Mouse (Mus musculus): ENCODE measurements around the gene M1ap. TPM values are rescaled to one million over a fixed set of nuclear protein-coding genes. Genes with fewer than 3 reads are reported as not detected.
A peak's percentile ranks its signal among the peaks of the same experiment; 100 is the strongest.

M1ap gene
- polyA plus RNA-seq, 1 experiment from 2014 or later: 0.08 TPM

GRCm38 (mm10) chr6:83006114-83006513, 59.4 kb downstream of the M1ap start:
- no peak for TF ChIP-seq EP300 (optimal IDR thresholded peaks at IDR 0.05)
- no peak for TF ChIP-seq CTCF (IDR thresholded peaks at IDR 0.05; ENCODE audit: low read depth)
- Histone ChIP-seq H3K27me3 (ENCODE audit: control insufficient read depth, insufficient read depth, low read length) (no peaks in the 10 kb centered on the region), H3K9ac (ENCODE audit: low read length) (no peak overlapping the region), H3K4me2 (replicated peaks; ENCODE audit: low read depth) (no peak overlapping the region), H3K36me3 (ENCODE audit: control insufficient read depth, insufficient read depth, low read length) (no peaks in the 10 kb centered on the region), H3K27ac (replicated peaks) (no peak overlapping the region), H3K9me3 (ENCODE audit: control insufficient read depth, low read length) (no peaks in the 10 kb centered on the region), H3K4me3 (ENCODE audit: low read depth, low read length) (no peak overlapping the region), H3K4me1 (replicated peaks; ENCODE audit: control insufficient read depth, insufficient read depth) (no peaks in the 10 kb centered on the region)
- 71% methylated on average over 6 of the region's 6 CpGs for WGBS
- no peak for ATAC-seq (ENCODE audit: low FRiP score, low TSS enrichment)
- DNase-seq (ENCODE audit: low spot score): no peak

- no peak for ATAC-seq (ENCODE audit: low FRiP score, low TSS enrichment)
- 35% methylated on average over 3 of the region's 3 CpGs for WGBS
These were observed 62.0 kb downstream of the M1ap start for GRCm38 (mm10) chr6:83008659-83009058.

GRCm38 (mm10) chr6:83010010-83010409, 63.3 kb downstream of the M1ap start:
- no peak for DNase-seq (ENCODE audit: low spot score)

More at GRCm38 (mm10) chr6:83008659-83009058, 62.0 kb downstream of the M1ap start:
- H3K36me3 ChIP-seq (ENCODE audit: control insufficient read depth, insufficient read depth, low read length): no peaks in the 10 kb centered on the region
- H3K9ac ChIP-seq (ENCODE audit: low read length): no peak overlapping the region
- no peak for DNase-seq (ENCODE audit: low spot score)
- H3K4me1 ChIP-seq (replicated peaks; ENCODE audit: control insufficient read depth, insufficient read depth): no peaks in the 10 kb centered on the region
- no peaks in the 10 kb centered on the region for H3K9me3 ChIP-seq (ENCODE audit: control insufficient read depth, low read length)
- H3K4me2 ChIP-seq (replicated peaks; ENCODE audit: low read depth): no peak overlapping the region
- TF ChIP-seq EP300 (optimal IDR thresholded peaks at IDR 0.05): no peak
- no peak overlapping the region for H3K4me3 ChIP-seq (ENCODE audit: low read depth, low read length)
- H3K27ac ChIP-seq (replicated peaks): no peak overlapping the region
- no peaks in the 10 kb centered on the region for H3K27me3 ChIP-seq (ENCODE audit: control insufficient read depth, insufficient read depth, low read length)

GRCm38 (mm10) chr6:83011255-83011654, 64.6 kb downstream of the M1ap start:
- Histone ChIP-seq H3K27me3 (ENCODE audit: control insufficient read depth, insufficient read depth, low read length) (no peaks in the 10 kb centered on the region), H3K36me3 (ENCODE audit: control insufficient read depth, insufficient read depth, low read length) (no peaks in the 10 kb centered on the region), H3K9ac (ENCODE audit: low read length) (no peak overlapping the region), H3K4me3 (ENCODE audit: low read depth, low read length) (no peak overlapping the region), H3K4me1 (replicated peaks; ENCODE audit: control insufficient read depth, insufficient read depth) (no peaks in the 10 kb centered on the region), H3K4me2 (replicated peaks; ENCODE audit: low read depth) (no peak overlapping the region), H3K9me3 (ENCODE audit: control insufficient read depth, low read length) (no peaks in the 10 kb centered on the region), H3K27ac (replicated peaks) (no peak overlapping the region)
- ATAC-seq (ENCODE audit: low FRiP score, low TSS enrichment): no peak
- DNase-seq (ENCODE audit: low spot score): no peak
- TF ChIP-seq EP300 (optimal IDR thresholded peaks at IDR 0.05): no peak
- no peak for TF ChIP-seq CTCF (IDR thresholded peaks at IDR 0.05; ENCODE audit: low read depth)
- 64% methylated on average over 7 of the region's 7 CpGs for WGBS

More at GRCm38 (mm10) chr6:83010010-83010409, 63.3 kb downstream of the M1ap start:
- Histone ChIP-seq H3K27me3 (ENCODE audit: control insufficient read depth, insufficient read depth, low read length) (no peaks in the 10 kb centered on the region), H3K4me2 (replicated peaks; ENCODE audit: low read depth) (no peak overlapping the region), H3K4me1 (replicated peaks; ENCODE audit: control insufficient read depth, insufficient read depth) (no peaks in the 10 kb centered on the region), H3K9me3 (ENCODE audit: control insufficient read depth, low read length) (no peaks in the 10 kb centered on the region), H3K36me3 (ENCODE audit: control insufficient read depth, insufficient read depth, low read length) (no peaks in the 10 kb centered on the region), H3K27ac (replicated peaks) (0 out of 2 replicates have a peak overlapping the region, but pooled peaks have one; percentile 24), H3K4me3 (ENCODE audit: low read depth, low read length) (no peak overlapping the region), H3K9ac (ENCODE audit: low read length) (no peak overlapping the region)
- no peak for TF ChIP-seq EP300 (optimal IDR thresholded peaks at IDR 0.05)
- TF ChIP-seq CTCF (IDR thresholded peaks at IDR 0.05; ENCODE audit: low read depth): no peak
- WGBS: 32% methylated on average over 7 of the region's 7 CpGs
- ATAC-seq (ENCODE audit: low FRiP score, low TSS enrichment): no peak

GRCm38 (mm10) chr6:83011756-83012155, 65.1 kb downstream of the M1ap start:
- Histone ChIP-seq H3K4me1 (replicated peaks; ENCODE audit: control insufficient read depth, insufficient read depth) (no peaks in the 10 kb centered on the region), H3K36me3 (ENCODE audit: control insufficient read depth, insufficient read depth, low read length) (no peaks in the 10 kb centered on the region), H3K9ac (ENCODE audit: low read length) (no peak overlapping the region), H3K4me2 (replicated peaks; ENCODE audit: low read depth) (no peak overlapping the region), H3K27ac (replicated peaks) (no peak overlapping the region), H3K9me3 (ENCODE audit: control insufficient read depth, low read length) (no peaks in the 10 kb centered on the region), H3K27me3 (ENCODE audit: control insufficient read depth, insufficient read depth, low read length) (no peaks in the 10 kb centered on the region), H3K4me3 (ENCODE audit: low read depth, low read length) (no peak overlapping the region)
- TF ChIP-seq EP300 (optimal IDR thresholded peaks at IDR 0.05) (no peak), CTCF (IDR thresholded peaks at IDR 0.05; ENCODE audit: low read depth) (no peak)
- WGBS: 52% methylated on average over 6 of the region's 6 CpGs
- ATAC-seq (ENCODE audit: low FRiP score, low TSS enrichment): no peak
- no peak for DNase-seq (ENCODE audit: low spot score)

- Histone ChIP-seq H3K4me3 (ENCODE audit: low read depth, low read length) (no peak overlapping the region), H3K4me1 (replicated peaks; ENCODE audit: control insufficient read depth, insufficient read depth) (no peaks in the 10 kb centered on the region), H3K36me3 (ENCODE audit: control insufficient read depth, insufficient read depth, low read length) (no peaks in the 10 kb centered on the region), H3K4me2 (replicated peaks; ENCODE audit: low read depth) (no peak overlapping the region), H3K27ac (replicated peaks) (no peak overlapping the region), H3K27me3 (ENCODE audit: control insufficient read depth, insufficient read depth, low read length) (no peaks in the 10 kb centered on the region), H3K9me3 (ENCODE audit: control insufficient read depth, low read length) (no peaks in the 10 kb centered on the region), H3K9ac (ENCODE audit: low read length) (no peak overlapping the region)
- TF ChIP-seq EP300 (optimal IDR thresholded peaks at IDR 0.05) (no peak), CTCF (IDR thresholded peaks at IDR 0.05; ENCODE audit: low read depth) (no peak)
- WGBS: 65% methylated on average over 5 of the region's 5 CpGs
- ATAC-seq (ENCODE audit: low FRiP score, low TSS enrichment) (no peak), DNase-seq (ENCODE audit: low spot score) (no peak)
These were observed 66.7 kb downstream of the M1ap start for GRCm38 (mm10) chr6:83013444-83013843.
